Mouse (Mus musculus): ENCODE measurements at regions not wholly inside any gene's neighbourhood (a gene's known extent, or its start where the extent isn't known, plus 50 kb on each side); places are given as distances from the start of the nearest gene placed in this dataset.

- TF ChIP-seq CTCF (IDR thresholded peaks at IDR 0.05; ENCODE audit: control insufficient read depth, insufficient read depth, insufficient read length), result no peak
- TF ChIP-seq MYOG (IDR thresholded peaks at IDR 0.05; ENCODE audit: control insufficient read depth, extremely low read depth, insufficient read length), result no peak
- no peak for TF ChIP-seq FOSL1 (IDR thresholded peaks at IDR 0.05; ENCODE audit: insufficient read depth, low read length, poor library complexity, severe bottlenecking)
- TF ChIP-seq MAX (IDR thresholded peaks at IDR 0.05), result no peak
Measured at GRCm38 (mm10) chr3:125289355-125289933, 114.4 kb upstream of the Ndst4 start.

All from C2C12 (cell line).